Mouse (Mus musculus): ENCODE data around the gene Acap1.

- TF ChIP-seq POLR2A (IDR thresholded peaks at IDR 0.05; ENCODE audit: insufficient read depth, low read length) (no peak), CTCF (IDR thresholded peaks at IDR 0.05; ENCODE audit: low read depth, low read length) (no peak)
Observed at GRCm38 (mm10) chr11:69846738-69847688, 48.3 kb downstream of the Acap1 start.

All from ES-Bruce4 (cell line).